Mouse (Mus musculus): ENCODE measurements around the gene Car7.
A peak's percentile ranks its signal among the peaks of the same experiment; 100 is the strongest.
"Not testable (repeated sequence)": the region's sequence is repeated elsewhere in the genome, so short reads cannot be mapped to it uniquely, and the experiment has no call there.

Car7 gene

DNA sequence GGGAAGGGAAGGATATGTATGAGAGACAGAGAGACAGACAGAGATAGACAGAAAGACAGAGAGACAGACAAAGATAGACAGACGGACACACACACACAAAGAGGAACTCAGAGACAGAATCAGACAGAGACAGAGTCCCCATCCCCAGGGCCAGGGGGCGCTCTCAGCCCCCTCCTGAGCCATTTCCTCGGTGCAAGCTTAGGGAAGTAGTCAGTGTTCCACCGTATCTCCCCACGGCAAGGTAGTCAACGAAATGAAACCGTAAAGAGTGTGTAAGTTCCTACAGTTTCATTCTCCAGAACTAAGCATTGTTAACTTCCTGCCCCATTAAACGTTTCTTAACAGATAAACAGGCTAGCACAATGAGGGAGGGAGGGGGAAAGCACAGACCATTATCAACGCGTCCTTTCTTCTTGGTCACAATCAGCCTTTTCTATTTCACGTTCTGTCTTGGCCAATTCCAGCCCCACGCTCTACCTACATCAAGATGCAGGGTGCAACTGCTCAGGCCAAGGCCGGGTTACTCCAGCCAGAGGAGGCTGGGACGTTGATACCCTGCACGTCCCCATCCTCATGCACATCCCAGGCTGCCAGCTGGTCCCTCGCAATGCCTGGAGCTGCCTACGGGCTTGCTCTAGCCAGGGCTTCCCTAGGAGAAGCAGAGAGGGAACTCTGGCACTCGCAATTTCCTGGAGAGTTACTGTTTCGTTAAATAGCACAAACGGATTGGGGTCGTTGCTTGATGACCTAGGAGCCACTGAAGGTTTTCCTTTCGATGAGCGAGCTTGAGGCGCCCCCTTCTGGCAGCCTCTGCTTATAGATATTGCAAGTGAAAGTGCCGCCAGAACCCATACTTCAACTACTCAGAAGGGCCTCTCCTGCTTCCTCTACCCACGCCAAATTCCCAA, 36.2 kb downstream of the Car7 start:
- DNase-seq: peak; percentile 89

DNA sequence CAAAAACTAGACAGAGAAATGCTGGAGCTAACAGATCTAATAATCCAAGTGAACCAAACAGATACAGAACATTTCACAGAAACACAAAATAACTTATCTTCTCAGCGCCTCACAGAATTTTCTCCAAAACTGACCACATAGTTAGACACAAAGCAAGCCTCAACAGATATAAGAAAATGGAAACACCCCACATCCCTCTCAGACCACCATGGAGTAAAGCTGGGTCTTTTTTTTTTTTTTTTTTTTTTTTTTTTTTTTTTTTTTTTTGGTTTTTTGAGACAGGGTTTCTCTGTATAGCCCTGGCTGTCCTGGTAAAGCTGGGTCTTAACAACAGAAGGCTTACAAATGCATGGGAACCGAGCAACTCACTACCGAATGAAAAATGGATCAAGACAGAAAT, 42.3 kb downstream of the Car7 start:
- no peak for DNase-seq

DNA sequence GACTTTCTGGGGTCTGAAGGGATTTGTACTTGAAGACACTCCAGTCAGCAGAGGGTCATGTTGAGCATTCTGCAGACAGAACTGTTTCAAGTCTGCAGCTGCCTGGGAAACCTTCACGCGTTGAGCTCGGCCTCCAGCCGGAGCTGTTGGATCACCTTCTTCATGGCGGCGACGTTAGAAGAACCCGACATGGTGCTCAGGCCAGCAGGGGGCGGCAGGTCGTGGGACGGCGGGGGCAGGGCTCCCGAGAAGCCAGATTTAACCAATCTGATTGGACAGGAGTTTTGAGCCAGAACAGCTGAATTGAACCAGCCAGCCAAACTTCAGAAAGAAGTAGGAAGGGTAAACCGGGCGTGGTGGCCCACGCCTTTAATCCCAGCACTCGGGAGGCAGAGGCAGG, 43.1 kb downstream of the Car7 start:
- DNase-seq: not testable (repeated sequence)

DNA sequence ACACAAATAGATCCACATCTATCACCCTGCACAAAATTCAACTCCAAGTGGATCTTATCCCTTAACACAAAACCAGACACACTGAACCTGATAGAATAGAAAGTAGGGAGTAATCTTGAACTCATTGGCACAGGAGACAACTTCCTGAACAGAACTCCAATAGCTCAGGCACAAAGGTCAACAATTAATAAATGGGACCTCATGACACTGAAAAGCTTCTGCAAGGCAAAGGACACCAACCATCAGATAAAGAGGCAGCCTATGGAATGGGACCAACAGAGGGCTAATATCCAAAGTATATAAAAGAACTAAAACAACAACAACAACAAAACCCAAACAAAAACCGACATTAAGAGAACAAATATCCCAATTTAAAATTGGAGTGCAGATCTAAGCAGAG, 50.0 kb downstream of the Car7 start:
- DNase-seq: no peak

DNA sequence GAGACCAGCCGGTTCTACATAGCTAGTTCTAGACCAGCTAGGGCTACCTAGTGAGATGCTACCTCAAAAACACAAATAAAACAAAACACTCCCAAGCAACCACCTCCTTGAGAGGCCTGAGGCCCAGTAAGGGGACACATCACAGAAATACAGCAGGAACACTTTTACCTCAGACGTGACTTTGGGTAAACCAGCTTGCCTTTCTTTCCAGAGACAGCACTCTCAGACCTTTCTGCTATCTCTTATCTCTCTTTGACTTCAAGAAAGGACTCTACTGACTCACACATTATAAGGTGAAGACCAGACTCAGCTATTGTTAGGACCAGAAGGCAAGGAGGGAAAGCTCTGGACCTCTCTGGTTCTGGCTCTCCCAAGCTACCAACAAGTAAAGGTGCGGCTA, 55.8 kb downstream of the Car7 start:
- DNase-seq: no peak

DNA sequence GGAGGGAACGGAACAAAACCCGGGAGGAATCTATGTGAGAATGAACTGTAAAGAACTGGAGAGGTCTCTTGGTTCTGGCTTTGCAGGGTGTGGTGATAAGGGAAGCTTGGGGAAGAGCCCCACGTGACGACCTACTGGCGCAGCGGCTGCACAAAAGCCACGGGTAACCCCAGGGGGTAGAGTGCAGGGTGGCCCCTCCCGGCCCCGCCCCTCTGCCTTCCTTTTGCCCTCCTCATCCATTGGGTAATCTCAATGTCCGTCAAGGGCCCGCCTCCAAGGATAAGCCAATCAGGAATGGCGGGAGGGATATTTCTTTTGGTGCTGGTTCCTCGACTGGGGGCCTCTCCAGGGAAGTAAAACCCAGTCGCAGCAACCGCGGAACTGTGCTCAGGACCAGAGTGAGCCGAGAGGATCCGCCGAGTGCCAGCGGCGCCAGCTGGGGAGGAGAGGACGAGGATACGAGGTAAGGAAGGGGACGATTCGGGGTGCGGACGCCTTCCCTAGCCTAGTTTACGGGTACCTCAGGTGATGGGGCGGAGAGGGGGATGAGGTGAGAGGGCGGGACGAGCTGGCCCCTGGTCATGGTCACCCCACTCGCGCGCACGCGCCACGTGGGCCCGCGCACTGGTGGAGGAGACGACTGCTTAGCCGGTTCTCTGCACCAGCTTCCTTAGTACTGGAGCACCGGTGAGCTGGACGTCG, 56.8 kb downstream of the Car7 start, which contains the start of gene Pdp2:
Pdp2 (plus strand) TSS at position 319 of the 702 bp plus-strand sequence.
- peak; percentile 95 for DNase-seq

DNA sequence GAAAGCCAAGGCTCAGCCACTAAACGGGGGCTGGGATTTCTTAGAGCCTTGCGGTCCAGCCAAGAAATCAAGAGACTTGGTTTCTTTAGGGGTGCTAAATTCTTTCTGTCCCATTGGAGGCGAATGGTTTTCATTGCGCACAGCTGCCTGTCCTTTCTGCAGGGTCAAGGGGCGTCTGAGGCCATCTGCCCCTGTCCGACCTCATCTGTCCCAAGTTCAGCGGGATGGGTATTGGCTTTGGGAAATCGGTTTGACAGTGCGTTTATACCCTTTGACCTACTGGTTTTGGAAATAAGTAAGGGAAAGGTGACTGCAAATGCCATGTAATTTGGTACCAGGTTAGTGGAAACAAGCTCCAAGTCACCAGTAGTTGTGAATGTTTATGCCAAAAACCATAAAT, 57.4 kb downstream of the Car7 start:
- DNase-seq: no peak

DNA sequence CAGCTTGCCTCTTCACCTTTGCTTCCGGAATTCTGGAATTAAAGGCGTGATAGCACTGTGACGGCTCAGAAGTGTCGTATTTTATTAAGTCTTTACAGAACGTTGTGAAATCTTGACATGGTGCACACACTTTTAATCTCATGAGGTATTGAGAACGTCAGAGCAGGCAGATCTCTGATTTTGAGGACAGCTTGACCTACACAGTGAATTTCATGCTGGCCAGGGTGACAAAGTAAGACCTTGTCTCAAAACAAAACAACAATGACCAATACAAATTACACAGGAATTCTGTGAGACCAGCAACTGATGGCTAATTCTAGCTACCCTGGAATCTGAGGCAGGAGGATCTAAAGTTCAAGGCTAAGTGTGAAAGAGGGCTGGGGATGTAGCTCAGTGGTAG, 58.1 kb downstream of the Car7 start:
- DNase-seq: no peak

DNA sequence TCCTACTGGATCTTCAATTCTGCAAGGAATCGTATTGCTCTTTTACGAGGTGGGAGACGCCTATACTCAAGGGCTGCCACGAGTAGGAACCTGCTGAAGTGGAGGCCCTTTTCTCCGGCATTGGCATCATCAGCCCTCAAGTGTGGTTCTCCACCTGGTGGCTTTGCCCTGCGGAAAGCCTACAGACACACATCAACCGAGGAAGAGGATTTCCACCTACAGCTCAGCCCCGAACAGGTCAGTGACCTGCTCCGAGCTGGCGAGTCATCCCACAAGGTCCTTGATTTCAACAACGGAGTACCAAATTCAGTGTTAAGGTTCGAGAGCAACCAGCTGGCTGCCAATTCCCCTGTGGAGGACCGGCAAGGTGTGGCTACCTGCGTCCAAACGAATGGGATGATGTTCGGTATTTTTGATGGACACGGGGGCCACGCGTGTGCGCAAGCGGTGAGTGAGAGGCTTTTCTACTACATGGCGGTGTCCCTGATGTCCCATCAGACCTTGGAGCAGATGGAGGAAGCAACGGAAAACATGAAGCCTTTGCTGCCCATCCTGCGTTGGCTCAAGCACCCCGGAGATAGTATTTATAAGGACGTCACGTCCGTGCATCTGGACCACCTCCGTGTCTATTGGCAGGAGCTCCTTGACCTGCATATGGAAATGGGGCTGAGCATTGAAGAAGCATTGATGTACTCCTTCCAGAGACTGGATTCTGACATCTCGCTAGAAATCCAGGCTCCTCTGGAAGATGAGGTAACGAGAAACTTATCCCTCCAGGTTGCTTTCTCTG, 59.2 kb downstream of the Car7 start:
- no peak for DNase-seq

DNA sequence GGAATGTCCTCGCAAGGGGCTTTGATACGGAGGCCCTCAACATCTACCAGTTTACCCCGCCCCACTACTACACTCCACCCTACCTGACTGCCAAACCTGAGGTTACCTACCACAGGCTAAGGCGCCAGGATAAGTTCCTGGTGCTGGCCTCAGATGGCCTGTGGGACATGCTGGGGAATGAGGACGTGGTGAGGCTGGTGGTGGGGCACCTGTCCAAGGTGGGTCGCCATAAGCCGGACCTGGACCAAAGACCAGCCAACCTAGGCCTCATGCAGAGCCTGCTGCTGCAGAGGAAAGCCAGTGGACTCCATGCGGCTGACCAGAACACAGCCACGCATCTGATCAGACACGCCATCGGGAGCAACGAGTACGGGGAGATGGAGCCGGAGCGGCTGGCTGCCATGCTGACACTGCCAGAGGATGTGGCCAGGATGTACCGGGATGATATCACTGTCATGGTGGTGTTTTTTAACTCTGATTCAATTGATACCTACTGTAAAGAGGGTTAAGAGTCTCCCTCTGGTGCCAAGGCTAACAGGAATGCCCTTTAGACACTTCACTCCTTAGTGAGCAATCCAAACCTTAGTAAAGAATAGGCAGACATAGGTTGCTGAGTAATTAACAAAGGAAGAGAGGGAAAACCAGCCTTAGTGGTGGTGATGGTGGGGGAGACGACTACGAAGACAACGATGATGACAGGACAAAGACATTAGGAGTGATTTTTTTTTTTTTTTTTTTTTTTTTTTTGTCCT, 60.3 kb downstream of the Car7 start:
- no peak for DNase-seq

DNA sequence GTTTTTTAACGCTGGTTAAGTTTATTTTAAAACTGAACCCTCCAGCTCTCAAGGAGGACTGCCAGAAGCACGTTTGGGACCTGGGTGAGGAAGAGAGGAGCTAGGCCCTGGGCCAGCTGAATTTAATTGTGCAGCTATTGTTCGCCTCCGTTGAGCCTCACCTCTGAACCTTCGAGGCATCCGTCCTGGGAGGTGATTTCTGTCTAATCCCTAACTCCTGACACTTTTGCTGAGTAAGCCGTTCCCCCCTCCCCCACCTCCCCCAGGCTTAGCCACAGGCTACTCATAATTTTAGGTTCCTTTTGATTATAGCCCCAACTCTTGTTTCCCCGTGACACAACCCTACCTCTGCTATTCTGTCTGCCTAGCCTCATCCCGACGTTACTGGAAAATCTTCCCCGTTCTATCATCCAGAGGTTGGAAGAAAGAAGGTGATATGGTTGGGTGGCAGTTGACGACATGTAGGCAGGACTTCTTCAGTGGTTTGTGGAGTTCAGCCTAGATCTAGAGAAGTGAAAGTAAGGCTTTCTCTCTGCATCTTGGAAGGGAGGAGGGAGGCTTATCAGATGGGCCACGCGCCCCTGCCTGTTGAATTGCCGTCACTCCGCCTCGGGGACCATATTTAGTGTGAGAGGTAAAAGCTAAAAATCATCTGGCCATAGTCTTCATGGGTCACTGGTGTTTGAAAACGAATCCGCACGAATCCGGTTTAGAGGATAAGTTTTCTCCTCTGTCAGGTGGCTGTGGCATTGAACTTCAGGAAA, 61.5 kb downstream of the Car7 start:
- DNase-seq: no peak

DNA sequence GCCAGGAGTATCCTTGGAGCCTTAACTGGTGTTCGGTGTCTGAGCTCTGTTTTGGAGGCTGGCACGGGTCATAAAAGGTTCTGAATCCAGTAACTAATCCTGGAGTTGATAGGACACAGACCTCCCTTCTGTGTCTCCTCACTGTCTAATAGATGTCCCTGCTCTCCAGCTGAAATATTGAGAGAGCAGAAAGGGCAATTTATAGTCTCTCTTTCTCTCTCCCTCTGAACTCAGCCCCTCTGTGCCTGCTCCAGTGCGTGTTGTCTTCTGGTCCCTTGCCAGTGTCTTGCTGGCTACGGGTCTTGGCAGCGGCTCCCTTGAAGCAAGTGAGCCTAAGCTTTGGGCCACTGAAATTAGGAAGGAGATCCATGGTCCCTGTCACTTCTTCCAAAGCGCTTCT, 63.2 kb downstream of the Car7 start:
- DNase-seq: no peak

DNA sequence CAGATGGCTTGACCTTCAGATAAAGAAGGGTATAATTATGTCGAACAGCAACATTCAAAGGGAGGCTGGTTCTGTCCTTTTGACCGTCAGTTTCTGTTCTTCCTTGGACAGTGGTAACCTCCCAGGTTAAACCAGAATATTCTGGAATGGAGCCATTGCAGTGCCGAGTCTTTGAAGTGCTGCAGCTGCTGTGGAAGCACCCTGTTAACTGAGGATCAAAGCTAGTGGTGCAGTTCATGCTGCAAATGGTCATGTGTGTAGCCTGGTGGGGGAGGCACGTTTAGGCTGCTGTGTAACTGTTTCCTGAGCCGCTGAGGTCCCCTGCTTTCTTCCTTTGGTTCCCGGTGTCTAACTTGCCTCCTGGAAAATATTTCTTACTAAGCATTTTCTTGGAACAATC, 64.0 kb downstream of the Car7 start:
- DNase-seq: no peak
